ENCODE assay signal across 31 mouse cellular contexts in genomic region chr7:83985751-83986150, GRCm38 (mm10).
"Had no signal": no experiment of that assay in that cellular context is flagged by ENCODE, and none has a peak within 500 bp of the region (broad histone marks: within the 10 kb centered on the region; RNA-seq: fewer than 3 reads in every experiment).

No protein-coding gene starts in this region.

- DNase-seq: left cerebral cortex, postnatal 4 days; liver; liver, embryonic 13.5 days; liver, postnatal 0 days; lung, adult 18-20 months; lung, adult 2 months; lung, embryonic 14.5 days; lung, postnatal 10 days; lung, postnatal 14 days; lung, postnatal 36 days; lung, postnatal 4 days; midbrain, embryonic 14.5 days had no signal

- H3K9ac ChIP-seq: limb, embryonic 12.5 days; limb, embryonic 13.5 days; limb, embryonic 15.5 days; liver, embryonic 12.5 days; liver, embryonic 13.5 days; liver, embryonic 14.5 days; liver, embryonic 15.5 days; liver, postnatal 0 days; lung, embryonic 14.5 days; lung, embryonic 15.5 days; midbrain, embryonic 12.5 days; midbrain, embryonic 13.5 days; midbrain, embryonic 15.5 days had no signal

- H3K4me2 ChIP-seq: limb, embryonic 12.5 days; limb, embryonic 13.5 days; limb, embryonic 15.5 days; liver, embryonic 11.5 days; liver, embryonic 12.5 days; liver, embryonic 13.5 days; liver, embryonic 15.5 days; lung, embryonic 14.5 days; lung, embryonic 15.5 days; midbrain, embryonic 11.5 days; midbrain, embryonic 12.5 days; midbrain, embryonic 13.5 days; midbrain, embryonic 15.5 days had no signal

- H3K9me3 ChIP-seq: limb, embryonic 10.5 days; limb, embryonic 12.5 days; limb, embryonic 13.5 days; limb, embryonic 15.5 days; liver, embryonic 12.5 days; liver, embryonic 13.5 days; liver, embryonic 15.5 days; lung, embryonic 15.5 days; megakaryocyte, embryonic 14.5 days; midbrain, embryonic 10.5 days; midbrain, embryonic 12.5 days; midbrain, embryonic 13.5 days; midbrain, embryonic 15.5 days had no signal

- H3K27ac ChIP-seq: left cerebral cortex, adult 2 months; limb, embryonic 10.5 days; limb, embryonic 12.5 days; limb, embryonic 13.5 days; limb, embryonic 15.5 days; liver, embryonic 12.5 days; liver, embryonic 13.5 days; liver, embryonic 14.5 days; liver, embryonic 15.5 days; lung, embryonic 15.5 days; macrophage; midbrain, embryonic 10.5 days; midbrain, embryonic 12.5 days; midbrain, embryonic 13.5 days; midbrain, embryonic 15.5 days had no signal

- H3K4me3 ChIP-seq: left cerebral cortex, adult 2 months; limb, embryonic 10.5 days; limb, embryonic 12.5 days; limb, embryonic 13.5 days; limb, embryonic 15.5 days; liver, embryonic 12.5 days; liver, embryonic 13.5 days; liver, embryonic 15.5 days; lung, embryonic 15.5 days; megakaryocyte, embryonic 14.5 days; midbrain, embryonic 10.5 days; midbrain, embryonic 12.5 days; midbrain, embryonic 13.5 days; midbrain, embryonic 15.5 days had no signal

- H3K4me1 ChIP-seq: limb, embryonic 10.5 days; limb, embryonic 12.5 days; limb, embryonic 13.5 days; limb, embryonic 15.5 days; liver, embryonic 12.5 days; liver, embryonic 13.5 days; liver, embryonic 15.5 days; lung, embryonic 15.5 days; midbrain, embryonic 10.5 days; midbrain, embryonic 12.5 days; midbrain, embryonic 13.5 days; midbrain, embryonic 15.5 days had no signal

- H3K36me3 ChIP-seq: limb, embryonic 10.5 days; limb, embryonic 12.5 days; limb, embryonic 13.5 days; limb, embryonic 15.5 days; liver, embryonic 12.5 days; liver, embryonic 13.5 days; liver, embryonic 15.5 days; lung, embryonic 15.5 days; midbrain, embryonic 10.5 days; midbrain, embryonic 12.5 days; midbrain, embryonic 13.5 days; midbrain, embryonic 15.5 days had no signal

- ATAC-seq: liver, embryonic 12.5 days; liver, postnatal 0 days; lung, postnatal 0 days; midbrain, embryonic 13.5 days; midbrain, embryonic 15.5 days; midbrain, embryonic 16.5 days had no signal

- H3K27me3 ChIP-seq: limb, embryonic 12.5 days; limb, embryonic 13.5 days; limb, embryonic 15.5 days; liver, embryonic 12.5 days; liver, embryonic 13.5 days; liver, embryonic 15.5 days; lung, embryonic 15.5 days; midbrain, embryonic 12.5 days; midbrain, embryonic 13.5 days; midbrain, embryonic 15.5 days had no signal
